Mouse (Mus musculus) hindbrain, embryonic 10.5 days (tissue): ENCODE measurements around the gene Mllt6. TPM values are rescaled to one million over a fixed set of nuclear protein-coding genes. Genes with fewer than 3 reads are reported as not detected.
"Not testable (repeated sequence)": the region's sequence is repeated elsewhere in the genome, so short reads cannot be mapped to it uniquely, and the experiment has no call there.

Experiments
- DNase-seq: peaks from one replicate; pipeline ENCODE4 v3.0.0-alpha.2; 2017; ENCODE audit warnings: low spot score
- H3K27ac ChIP-seq: fragments of 300-500 bp; sonication (generic); 2 replicates; pipeline ENCODE4 v1.5.1; 2016; ENCODE audit warnings: mild to moderate bottlenecking, moderate library complexity
- H3K27me3 ChIP-seq: fragments of 300-500 bp; sonication (generic); 2 replicates; pipeline ENCODE4 v1.6.1; 2016; ENCODE audit warnings: mild to moderate bottlenecking; ENCODE audit not compliant: poor library complexity, insufficient read depth, severe bottlenecking
- H3K36me3 ChIP-seq: fragments of 300-500 bp; sonication (generic); 2 replicates; pipeline ENCODE4 v1.6.1; 2016; ENCODE audit warnings: mild to moderate bottlenecking, moderate library complexity
- H3K4me1 ChIP-seq: fragments of 300-500 bp; sonication (generic); replicated peaks from 2 replicates; pipeline ENCODE4 v1.6.1; 2016; ENCODE audit warnings: mild to moderate bottlenecking
- H3K4me3 ChIP-seq: fragments of 300-500 bp; sonication (generic); 2 replicates; pipeline ENCODE4 v1.5.1; 2016; ENCODE audit warnings: mild to moderate bottlenecking, moderate library complexity
- H3K9me3 ChIP-seq: fragments of 300-500 bp; sonication (generic); 2 replicates; pipeline ENCODE4 v1.6.1; 2016; ENCODE audit warnings: mild to moderate bottlenecking, moderate library complexity
- WGBS: fragments of 180-500 bp; shearing (Covaris S2); methylation state at CpG from one replicate; pipeline ENCODE4 v1.1.7; 2016; 5-methylcytosine and 5-hydroxymethylcytosine counted together
- polyA plus RNA-seq: library from polyadenylated mRNA; unstranded; fragments of >200 nt; fragmentation: Nextera tagmentation; extraction: Ambion mirVana; gene quantifications from 2 replicates; pipeline ENCODE4 v1.2.1, GENCODE M21; 2016

Mllt6 gene
- polyA plus RNA-seq, 1 experiment from 2014 or later = 2.2 TPM

DNA sequence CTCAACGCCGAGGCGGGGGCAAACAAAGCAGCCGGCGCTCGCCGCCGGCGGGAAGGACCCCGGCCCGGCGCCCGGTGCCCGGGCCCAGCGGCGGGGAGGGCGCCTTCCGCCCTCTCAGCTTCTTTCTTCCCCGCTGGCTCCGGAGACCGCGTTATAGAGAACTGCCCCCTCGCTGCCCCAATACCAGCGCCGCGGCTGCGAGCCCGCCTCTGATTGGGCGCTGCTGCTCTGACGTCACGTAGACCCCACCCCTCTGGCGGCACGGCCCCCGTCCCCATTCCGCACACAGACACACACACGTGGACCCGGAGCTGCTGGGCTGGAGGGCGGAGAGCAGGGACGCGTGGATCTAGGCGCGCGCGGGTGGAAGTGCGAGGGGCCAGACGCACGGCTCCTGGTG is 33.6 kb upstream of the Mllt6 start, which contains the start of gene Epop:
Gene Epop, minus strand, starts transcription at position 127 of the 400 bp plus-strand sequence.
- H3K4me1 ChIP-seq = peaks cover 56% of the 10 kb centered on the region
- H3K4me3 ChIP-seq = peak within 1 kb of the TSS; percentile 82
- H3K27me3 ChIP-seq = peaks cover 74% of the 10 kb centered on the region
- no peaks in the 10 kb centered on the region for H3K9me3 ChIP-seq
- H3K36me3 ChIP-seq = no peaks in the 10 kb centered on the region
- peak; percentile 94 for DNase-seq
- under 1% methylated on average over 47 of the region's 47 CpGs for WGBS
- peak within 1 kb of the TSS; percentile 93 for H3K27ac ChIP-seq

DNA sequence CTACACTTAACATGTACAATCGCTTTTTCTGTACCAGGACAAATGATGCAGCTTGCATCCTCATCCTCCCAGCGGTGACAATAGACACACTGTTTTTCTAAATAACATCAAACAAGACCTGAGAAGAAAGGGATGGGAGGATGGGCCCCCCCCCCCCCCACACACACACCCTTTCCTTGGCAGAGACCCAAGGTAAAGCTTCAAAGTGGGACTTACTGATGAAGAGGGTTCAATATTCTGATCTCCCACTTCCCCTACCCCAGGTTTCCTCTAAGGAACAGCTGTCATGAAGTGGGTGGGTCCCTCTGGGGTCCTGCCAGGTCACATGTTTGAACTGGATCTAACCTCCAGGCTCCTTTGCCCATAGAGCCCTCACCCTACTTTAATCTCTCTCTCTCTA is 32.2 kb upstream of the Mllt6 start:
- no peak for DNase-seq
- 21% methylated on average over 2 of the region's 2 CpGs for WGBS
- no peak overlapping the region for H3K27ac ChIP-seq
- H3K9me3 ChIP-seq = no peaks in the 10 kb centered on the region
- peaks cover 59% of the 10 kb centered on the region for H3K27me3 ChIP-seq
- no peaks in the 10 kb centered on the region for H3K36me3 ChIP-seq
- H3K4me3 ChIP-seq = no peak overlapping the region
- H3K4me1 ChIP-seq = peaks cover 52% of the 10 kb centered on the region

DNA sequence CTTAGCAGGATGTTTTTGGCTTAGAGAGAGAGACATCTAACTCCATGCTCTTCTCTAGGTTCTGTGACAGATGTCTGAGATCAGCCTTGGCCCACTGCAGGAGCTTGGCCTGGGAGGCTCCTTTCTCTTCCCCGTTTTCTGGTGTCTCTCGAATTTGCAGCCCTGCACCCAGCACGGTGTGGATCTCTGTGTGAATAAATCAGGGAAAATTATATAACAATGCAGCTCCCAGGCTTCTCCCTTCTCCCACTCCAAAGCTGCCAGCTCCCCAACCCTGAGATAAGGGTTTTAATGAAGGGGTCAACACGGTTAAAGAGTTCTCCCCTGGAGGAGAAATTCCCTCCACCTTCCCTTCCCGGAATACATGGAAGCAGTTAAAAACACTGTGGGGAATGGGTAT is 31.7 kb upstream of the Mllt6 start:
- peaks cover 48% of the 10 kb centered on the region for H3K4me1 ChIP-seq
- WGBS = 17% methylated on average over 5 of the region's 5 CpGs

DNA sequence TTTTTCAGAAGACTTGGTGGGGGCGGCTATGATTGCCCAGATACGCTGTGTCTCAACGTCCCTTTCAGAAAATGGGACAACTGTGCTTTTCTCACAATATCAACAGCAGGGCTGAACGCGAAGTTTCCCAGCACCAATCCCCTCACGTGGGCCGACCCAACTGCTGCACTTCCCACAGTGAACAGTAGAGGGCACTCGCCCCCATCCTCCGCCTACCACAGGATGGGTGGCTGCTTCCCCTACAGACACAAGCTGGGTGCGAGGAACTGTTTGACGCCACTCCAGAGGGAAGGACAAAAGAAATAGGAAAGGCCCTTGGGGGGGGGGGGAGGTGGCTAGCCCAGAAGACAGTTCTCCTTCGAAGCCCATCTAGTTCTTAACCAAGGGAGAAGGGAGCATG is 31.3 kb upstream of the Mllt6 start:
- Histone ChIP-seq H3K4me1 (peaks cover 44% of the 10 kb centered on the region), H3K27ac (no peak overlapping the region), H3K27me3 (peaks cover 50% of the 10 kb centered on the region), H3K4me3 (no peak overlapping the region), H3K36me3 (no peaks in the 10 kb centered on the region), H3K9me3 (no peaks in the 10 kb centered on the region)
- WGBS = 5% methylated on average over 12 of the region's 12 CpGs
- peak; percentile 88 for DNase-seq

More for the DNA sequence above, 31.7 kb upstream of the Mllt6 start:
- no peak overlapping the region for H3K4me3 ChIP-seq
- no peaks in the 10 kb centered on the region for H3K36me3 ChIP-seq
- no peak for DNase-seq
- H3K27ac ChIP-seq = no peak overlapping the region
- no peaks in the 10 kb centered on the region for H3K9me3 ChIP-seq
- peaks cover 55% of the 10 kb centered on the region for H3K27me3 ChIP-seq

DNA sequence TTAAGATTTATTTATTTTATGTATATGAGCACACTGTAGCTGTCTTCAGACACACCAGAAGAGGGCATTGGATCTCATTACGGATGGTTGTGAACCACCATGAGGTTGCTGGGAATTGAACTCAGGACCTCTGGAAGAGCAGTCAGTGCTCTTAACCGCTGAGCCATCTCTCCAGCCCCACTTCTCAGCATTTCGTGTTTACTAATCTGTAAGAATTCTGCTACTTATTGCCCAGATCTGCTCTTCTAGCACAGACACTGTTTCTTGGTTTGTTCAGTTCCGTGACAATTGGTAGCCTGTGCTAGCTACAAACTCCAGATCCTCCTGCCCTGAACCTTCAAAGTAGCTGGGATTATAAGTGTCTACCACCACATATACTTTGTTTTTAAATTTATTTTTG is 30.8 kb upstream of the Mllt6 start:
- not testable (repeated sequence) for H3K27ac ChIP-seq, H3K36me3 ChIP-seq, DNase-seq, H3K4me3 ChIP-seq, H3K9me3 ChIP-seq
- 85% methylated on average over 4 of the region's 4 CpGs for WGBS
- Histone ChIP-seq H3K4me1 (peaks cover 38% of the 10 kb centered on the region), H3K27me3 (peaks cover 45% of the 10 kb centered on the region)

DNA sequence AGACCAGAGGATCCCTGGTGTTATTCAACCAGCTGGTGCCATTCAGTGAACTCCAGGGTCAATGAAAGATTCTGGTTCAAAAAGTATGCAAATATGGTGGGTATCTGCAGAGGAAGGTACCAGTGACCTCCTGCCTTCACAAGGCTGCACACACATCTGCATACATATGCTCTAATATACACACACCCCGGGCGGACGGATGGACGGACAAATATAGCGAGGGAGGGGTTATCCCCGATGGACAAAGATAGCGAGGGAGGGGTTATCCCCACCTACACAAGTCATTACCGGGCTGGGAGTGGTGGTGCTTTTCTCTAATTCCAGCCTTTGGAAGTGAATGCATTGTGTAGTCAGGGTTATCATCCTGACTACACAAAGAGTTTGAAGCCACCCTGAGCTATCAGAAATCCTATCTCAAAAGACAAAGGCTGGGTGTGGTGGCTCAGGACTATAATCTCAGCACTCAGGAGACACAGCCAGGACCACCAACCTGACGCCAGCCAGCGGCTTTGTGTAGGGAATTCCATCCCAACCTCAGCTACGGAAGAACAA is 27.7 kb upstream of the Mllt6 start:
- H3K27me3 ChIP-seq = peaks cover 17% of the 10 kb centered on the region
- no peaks in the 10 kb centered on the region for H3K9me3 ChIP-seq
- no peak for DNase-seq
- H3K4me1 ChIP-seq = peaks cover 8% of the 10 kb centered on the region
- H3K27ac ChIP-seq = no peak overlapping the region
- H3K4me3 ChIP-seq = no peak overlapping the region
- 89% methylated on average over 11 of the region's 11 CpGs for WGBS
- H3K36me3 ChIP-seq = no peaks in the 10 kb centered on the region

DNA sequence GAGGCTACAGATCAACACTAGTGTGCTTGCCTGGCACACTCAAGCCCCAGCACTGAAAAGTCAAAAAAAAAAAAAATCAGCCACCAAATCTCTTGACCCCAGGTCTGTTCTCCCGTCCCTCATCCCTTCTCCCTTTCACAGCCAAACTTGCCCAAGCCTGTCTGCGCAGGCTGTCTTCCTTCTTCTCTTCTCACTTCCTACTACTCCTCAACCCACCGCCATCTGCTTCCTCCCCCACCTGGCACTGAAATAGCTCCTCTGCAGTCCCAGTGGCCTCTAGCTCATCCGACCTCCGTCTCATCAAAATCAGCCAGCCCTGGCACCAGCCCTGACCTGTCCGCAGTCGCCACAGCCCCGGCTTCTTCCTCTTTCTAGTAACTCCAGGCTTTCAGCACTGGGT is 21.5 kb upstream of the Mllt6 start:
- no peak for DNase-seq
- Histone ChIP-seq H3K4me3 (no peak overlapping the region), H3K4me1 (no peaks in the 10 kb centered on the region; the same call in 1 of the 2 replicates), H3K27ac (no peak overlapping the region), H3K27me3 (no peaks in the 10 kb centered on the region), H3K9me3 (0 out of 2 replicates have a peak, but pooled peaks cover 3% of the 10 kb centered on the region), H3K36me3 (no peaks in the 10 kb centered on the region)
- WGBS = 69% methylated on average over 8 of the region's 8 CpGs

DNA sequence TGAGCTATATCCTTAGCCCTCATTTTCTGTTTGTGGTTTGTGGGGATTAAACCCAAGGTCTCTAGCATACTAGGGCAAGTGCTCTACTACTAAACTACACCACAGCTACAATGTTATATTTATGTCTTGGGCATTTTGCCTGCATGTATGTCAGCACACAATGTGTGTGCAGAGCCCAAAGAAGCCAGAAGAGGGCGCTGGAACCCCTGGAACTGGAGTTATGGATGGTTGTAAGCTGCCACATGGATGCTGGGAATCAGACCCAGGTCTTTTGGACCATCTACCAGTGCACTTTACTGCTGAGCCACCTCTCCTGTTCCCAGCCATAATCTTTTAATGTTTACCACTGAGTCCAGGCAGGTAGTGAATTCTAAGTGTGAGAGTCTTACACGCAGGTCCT is 20.5 kb upstream of the Mllt6 start:
- no peak overlapping the region for H3K27ac ChIP-seq
- 46% methylated on average over 2 of the region's 2 CpGs for WGBS
- no peaks in the 10 kb centered on the region for H3K27me3 ChIP-seq
- 0 out of 2 replicates have a peak, but pooled peaks cover 3% of the 10 kb centered on the region for H3K9me3 ChIP-seq
- no peaks in the 10 kb centered on the region for H3K36me3 ChIP-seq
- no peak for DNase-seq
- H3K4me1 ChIP-seq = no peaks in the 10 kb centered on the region; the same call in 1 of the 2 replicates
- no peak overlapping the region for H3K4me3 ChIP-seq

DNA sequence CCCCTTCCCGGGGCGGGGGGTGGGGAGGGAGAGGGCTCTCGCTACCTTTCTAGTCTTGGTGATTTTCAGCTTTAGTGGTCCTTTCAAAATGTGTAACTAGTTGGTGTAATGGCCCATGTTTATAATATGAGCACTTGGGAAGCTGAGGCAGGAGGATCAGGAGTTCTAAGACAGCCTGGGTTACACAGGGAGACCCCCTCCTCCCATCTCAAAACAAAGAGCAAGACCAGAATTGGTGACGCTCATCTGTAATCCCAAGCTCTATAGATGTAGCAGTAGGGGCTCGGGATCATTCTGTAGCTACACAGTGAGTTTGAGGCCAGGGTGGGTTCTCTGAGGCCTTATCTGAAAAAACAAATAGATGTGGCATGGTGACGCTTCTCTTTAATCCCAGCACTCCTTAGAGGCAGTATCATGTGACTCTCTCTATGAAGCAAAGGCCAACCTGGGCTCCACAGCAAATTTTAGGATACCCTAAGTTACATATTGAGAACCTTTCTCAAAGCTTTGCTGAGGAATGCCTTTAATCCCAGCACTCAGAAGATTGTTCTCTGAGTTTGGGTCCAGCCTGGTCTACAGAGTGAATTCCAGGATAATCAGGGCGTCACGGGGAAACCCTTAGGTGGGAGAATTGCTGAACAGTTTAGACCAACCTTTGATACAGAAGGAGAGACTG is 19.7 kb upstream of the Mllt6 start:
- Histone ChIP-seq H3K27ac (no peak overlapping the region), H3K27me3 (no peaks in the 10 kb centered on the region), H3K36me3 (no peaks in the 10 kb centered on the region), H3K4me3 (no peak overlapping the region), H3K4me1 (no peaks in the 10 kb centered on the region; the same call in 1 of the 2 replicates), H3K9me3 (0 out of 2 replicates have a peak, but pooled peaks cover 3% of the 10 kb centered on the region)
- 83% methylated on average over 8 of the region's 8 CpGs for WGBS
- no peak for DNase-seq

DNA sequence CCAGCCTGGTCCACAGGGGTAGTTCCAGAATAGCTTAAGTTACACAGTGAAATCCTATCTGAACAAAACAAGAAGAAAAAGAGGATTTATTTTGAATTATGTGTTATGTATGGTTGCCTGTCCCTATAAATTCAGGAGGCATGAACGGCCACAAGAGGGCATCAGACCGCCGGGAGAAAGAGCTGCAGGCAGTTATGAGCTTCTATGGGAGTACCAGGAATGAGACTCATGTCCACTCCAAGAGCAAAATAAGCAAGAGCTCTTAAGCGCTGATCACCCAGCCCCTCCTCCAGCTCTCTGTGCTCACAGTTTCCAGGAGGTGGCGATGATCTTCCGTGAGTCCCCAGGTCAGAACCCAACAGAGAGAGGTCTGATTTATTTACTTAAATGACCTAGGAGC is 18.4 kb upstream of the Mllt6 start:
- Histone ChIP-seq H3K27me3 (no peaks in the 10 kb centered on the region), H3K36me3 (no peaks in the 10 kb centered on the region), H3K4me3 (no peak overlapping the region), H3K4me1 (no peaks in the 10 kb centered on the region; the same call in 1 of the 2 replicates), H3K27ac (no peak overlapping the region), H3K9me3 (0 out of 2 replicates have a peak, but pooled peaks cover 3% of the 10 kb centered on the region)
- WGBS = 5% methylated on average over 6 of the region's 6 CpGs
- DNase-seq = peak; percentile 75

DNA sequence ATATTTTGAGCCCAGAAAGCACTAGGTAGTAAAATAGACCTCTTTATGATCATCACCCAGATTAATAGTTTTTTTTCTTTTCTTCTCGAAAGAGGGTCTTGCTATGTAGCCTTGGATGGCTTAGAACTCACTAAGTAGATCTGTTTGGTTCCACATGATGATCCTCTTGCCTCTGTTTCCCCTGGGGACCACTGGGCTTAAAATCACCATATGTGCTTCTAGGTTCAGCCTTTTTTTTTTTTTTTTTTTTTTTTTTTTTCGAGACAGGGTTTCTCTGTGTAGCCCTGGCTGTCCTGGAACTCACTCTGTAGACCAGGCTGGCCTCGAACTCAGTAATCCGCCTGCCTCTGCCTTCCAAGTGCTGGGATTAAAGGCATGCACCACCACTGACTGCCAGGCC is 14.7 kb upstream of the Mllt6 start:
- not testable (repeated sequence) for H3K4me3 ChIP-seq, DNase-seq, H3K27me3 ChIP-seq, H3K9me3 ChIP-seq, H3K27ac ChIP-seq, H3K36me3 ChIP-seq, H3K4me1 ChIP-seq
- WGBS = 81% methylated on average over 4 of the region's 4 CpGs

DNA sequence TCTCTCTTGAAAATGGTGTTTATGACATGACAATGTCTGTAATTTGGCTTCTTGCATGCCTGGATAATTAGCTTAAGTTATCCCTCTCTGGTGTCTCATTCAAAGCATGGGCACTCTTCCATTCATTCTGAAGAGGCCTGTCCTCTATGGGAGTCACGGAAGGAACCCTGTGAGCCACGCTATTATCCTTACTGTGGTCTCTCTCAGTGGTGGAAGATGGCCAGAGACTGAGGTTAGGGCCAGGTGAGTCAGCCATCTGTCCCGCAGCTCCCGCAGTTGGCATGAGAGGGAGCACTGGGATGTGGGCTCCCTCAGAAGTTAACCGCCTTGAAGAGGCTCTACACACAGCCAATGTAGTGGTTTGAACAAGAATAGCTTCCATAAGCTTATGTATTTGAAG is 12.9 kb upstream of the Mllt6 start:
- DNase-seq = no peak
- Histone ChIP-seq H3K4me1 (0 out of 2 replicates have a peak, but pooled peaks cover 4% of the 10 kb centered on the region), H3K27ac (no peak overlapping the region), H3K27me3 (no peaks in the 10 kb centered on the region), H3K4me3 (no peak overlapping the region), H3K36me3 (no peaks in the 10 kb centered on the region), H3K9me3 (peaks cover 3% of the 10 kb centered on the region; the same call in 1 of the 2 replicates)
- WGBS = 65% methylated on average over 5 of the region's 5 CpGs

DNA sequence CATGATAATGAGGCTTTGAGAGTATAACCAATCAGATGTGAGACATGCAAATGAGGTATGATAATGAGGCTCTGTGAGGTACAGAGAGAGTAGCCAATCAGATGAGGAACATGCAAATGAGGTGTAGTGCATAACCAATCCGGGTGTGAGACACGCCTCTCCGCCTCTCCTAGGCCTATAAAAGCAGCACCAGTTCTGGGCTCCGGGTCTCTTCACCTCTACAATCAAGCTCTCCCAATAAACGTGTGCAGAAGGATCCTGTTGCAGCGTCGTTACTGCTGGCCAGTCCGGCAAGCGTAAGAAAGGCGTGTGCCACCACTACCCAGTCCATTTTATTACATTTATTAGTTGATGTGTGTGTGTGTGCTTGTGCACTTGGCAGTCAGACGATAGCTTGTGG is 9.8 kb upstream of the Mllt6 start:
- DNase-seq, H3K27ac ChIP-seq, H3K36me3 ChIP-seq, H3K27me3 ChIP-seq, H3K4me3 ChIP-seq, H3K9me3 ChIP-seq: not testable (repeated sequence)
- H3K4me1 ChIP-seq = peaks cover 22% of the 10 kb centered on the region
- 93% methylated on average over 11 of the region's 11 CpGs for WGBS
